Mouse (Mus musculus) right cerebral cortex, postnatal 4 days (tissue): ENCODE measurements around the gene Slc5a5.
"Not testable (repeated sequence)": the region's sequence is repeated elsewhere in the genome, so short reads cannot be mapped to it uniquely, and the experiment has no call there.

Experiments used
- DNase-seq: peaks from one replicate; pipeline ENCODE4 v3.0.0-alpha.2; 2022

Gene Slc5a5

DNA sequence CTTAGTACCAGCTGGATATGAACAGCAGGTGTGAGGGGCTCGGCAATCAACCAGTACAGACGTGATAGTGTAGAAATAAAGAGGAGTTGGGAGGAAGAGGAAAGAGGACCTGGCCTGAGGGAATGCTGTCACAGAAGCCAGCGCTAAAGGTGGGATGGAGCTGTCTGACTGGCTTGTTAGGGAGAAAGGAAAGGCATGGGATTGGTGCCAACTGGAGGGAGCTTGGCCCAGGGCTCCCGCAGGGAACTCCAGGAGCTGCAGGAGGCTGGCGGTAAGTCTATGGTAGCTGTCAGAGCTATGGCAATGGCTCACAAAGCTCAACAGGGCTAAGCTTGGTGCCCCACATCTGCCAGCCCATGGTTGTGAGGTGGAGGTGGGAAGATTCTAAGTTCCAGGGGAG is 9.7 kb upstream of the Slc5a5 start:
- no peak for DNase-seq

GRCm38 (mm10) chr8:70900872-70901387 is 8.4 kb upstream of the Slc5a5 start:
- no peak for DNase-seq

DNA sequence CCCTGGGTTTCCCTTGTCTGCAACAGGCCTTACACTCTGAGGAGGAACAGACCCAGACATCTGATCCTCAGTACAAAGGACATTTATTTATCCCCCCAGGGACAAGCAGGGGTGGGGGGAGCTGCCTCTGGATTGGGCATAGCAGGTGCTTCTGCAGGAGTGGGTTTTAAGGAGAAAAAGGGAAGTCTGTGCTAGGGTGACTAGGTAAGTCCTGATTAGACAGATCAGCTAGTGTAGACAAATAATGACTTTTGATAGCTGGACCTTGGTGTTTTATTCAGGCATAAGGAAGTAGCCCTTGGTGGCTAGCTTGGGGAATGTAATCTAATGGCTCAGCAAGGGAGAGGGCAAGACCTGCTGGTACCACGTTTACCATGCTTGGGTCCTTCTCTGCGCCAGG is 6.7 kb upstream of the Slc5a5 start:
- DNase-seq: no peak

DNA sequence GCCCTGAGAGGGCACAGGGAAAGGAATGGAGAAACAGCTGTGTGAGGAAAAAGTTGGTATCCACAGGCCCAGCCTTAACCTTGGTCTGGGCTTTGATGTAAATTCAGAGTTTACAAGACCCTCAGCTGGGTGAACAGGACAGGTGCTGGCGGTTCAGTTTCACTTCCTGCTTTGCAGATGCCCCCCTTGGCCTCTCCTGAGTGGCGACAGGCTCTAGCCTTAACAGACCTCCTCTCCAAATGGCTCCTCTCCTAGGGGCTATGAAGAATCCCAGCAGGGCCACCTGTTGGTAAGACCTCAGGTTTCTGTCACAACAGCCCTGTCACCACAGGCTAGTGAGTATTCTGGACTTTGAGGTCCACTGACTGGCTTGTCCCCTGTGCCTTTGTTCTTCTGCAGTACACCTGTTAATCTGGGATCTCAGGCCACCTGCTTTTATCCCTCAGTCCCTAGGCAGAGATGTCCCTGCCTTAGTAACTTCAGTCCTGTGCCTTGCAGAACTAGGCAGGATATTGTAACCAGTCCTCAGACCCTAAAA is 6.2 kb upstream of the Slc5a5 start:
- no peak for DNase-seq

DNA sequence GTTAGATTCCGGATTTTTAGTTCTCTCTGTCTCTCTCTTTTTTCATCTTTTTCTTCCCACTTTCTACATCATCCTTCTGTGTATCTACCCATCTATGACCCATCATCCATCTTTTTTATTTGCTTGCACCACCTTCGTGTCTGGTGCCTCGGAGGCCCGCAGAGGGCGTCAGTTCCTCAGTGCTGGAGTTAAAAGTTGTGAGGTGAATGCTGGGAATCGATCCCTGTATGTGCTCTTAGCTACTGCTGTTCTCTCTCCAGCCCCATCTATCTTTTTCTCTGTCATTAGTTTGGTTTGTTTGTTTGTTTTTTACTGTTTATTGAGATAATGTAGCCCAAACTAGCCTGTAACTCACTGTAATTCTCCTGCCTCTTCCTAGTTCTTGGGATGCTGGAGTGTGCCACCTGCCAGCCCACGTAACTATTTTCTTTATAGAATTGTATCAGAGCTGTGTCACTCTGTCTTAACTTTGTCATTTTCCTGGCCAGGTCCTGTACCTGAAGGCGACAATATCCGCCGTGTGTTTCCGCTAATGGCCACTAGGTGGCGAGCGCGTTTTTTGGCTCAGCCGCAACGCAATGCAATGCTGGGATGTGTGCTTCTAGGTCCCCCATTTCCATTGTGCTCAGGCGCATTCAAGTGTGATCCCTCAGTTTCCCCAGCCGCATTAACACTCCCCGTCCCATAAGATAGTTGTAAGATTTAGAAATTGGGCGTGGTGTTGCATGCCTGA is 5.3 kb upstream of the Slc5a5 start:
- DNase-seq: peak; percentile 85

DNA sequence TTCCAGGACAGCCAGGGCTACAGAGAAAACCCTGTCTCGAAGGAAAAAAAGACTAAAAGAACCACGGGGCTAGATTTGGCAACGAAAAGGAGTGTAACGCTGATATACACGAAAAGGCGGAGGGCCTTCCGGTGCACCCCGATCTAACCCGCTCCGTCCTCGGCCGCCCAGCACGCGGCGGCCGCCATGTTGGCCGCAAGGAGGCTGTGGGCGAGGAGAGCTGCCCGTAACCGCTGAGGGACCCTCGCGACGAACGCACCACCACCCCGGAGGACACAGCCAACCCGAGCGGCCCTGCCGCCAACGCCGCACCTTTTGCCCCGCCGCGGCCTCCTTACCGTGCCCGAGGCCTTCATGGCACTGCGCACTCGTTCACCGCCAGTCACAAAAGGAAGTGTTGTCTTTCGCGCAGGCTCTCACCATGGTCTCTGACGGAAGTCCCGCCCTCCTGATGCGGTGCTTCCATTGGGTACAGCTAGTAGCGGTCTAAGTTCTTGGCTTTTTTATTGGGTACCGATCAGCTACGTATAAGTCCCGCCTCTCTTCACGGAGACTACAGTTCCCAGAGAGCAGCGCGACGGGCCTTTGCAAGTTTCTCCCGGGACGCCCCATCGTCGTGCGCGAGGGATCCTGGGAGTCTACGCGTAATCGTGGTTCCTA is 4.6 kb upstream of the Slc5a5 start, which contains the start of gene Rpl18a:
Gene Rpl18a (minus strand): TSS at position 392 of the 660 bp plus-strand sequence.
- DNase-seq: peak; percentile 86

- DNase-seq: no peak
Observed at GRCm38 (mm10) chr8:70896316-70897020, 3.9 kb upstream of the Slc5a5 start.

DNA sequence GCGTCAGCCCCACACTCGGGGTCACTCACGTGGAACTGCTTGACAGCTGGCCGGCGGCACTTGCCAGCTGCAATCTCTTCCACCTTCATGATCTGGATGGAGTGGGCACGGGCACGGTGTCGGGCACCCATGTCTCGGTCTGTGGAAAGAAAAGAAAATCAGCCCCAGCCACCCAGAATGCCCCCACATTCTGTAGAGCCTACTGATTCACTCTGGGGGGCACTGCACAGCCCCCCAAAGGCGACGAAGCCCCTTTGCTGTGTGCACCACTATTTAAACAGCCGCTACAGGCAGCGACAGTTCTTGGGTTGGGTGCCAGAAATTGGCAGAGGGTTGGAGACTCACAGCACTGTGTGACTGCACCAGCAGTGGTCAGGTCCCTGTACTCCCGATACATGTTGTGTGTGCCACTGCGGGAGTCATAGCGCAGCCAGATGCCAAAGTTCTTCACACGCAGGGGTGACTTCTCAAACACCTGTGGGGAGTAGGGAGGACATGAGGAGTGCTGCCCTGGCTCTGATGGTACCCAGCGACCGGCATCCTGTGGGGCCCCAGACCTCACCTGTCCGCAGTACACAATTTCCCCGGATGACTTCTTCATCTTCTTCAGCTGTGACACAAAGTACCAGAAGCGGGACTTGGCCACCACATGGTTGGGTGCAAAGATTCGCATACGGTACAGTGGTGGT is 3.2 kb upstream of the Slc5a5 start:
- not testable (repeated sequence) for DNase-seq

GRCm38 (mm10) chr8:70894771-70895545 is 2.4 kb upstream of the Slc5a5 start:
- no peak for DNase-seq

DNA sequence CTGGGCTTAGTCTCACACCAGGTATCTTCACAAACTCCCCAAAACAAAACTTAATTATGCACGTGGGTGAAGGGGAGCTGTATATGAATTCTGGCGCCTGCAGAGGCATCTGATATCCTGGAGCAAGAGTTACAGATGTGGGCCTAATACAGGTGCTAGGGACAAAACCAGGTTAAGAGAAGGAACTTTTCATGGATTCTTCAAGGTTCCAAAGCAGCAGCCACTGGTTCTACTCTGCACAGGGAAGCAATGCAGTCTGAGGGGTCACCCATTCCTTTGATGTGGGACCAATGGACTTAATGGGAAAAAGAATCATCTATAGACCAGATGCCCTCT is 1.8 kb upstream of the Slc5a5 start:
- no peak for DNase-seq

- peak; percentile 86 for DNase-seq
Observed at GRCm38 (mm10) chr8:70893656-70894384, 1.3 kb upstream of the Slc5a5 start.

GRCm38 (mm10) chr8:70892896-70893655 is 519 bp upstream of the Slc5a5 start:
- no peak for DNase-seq

DNA sequence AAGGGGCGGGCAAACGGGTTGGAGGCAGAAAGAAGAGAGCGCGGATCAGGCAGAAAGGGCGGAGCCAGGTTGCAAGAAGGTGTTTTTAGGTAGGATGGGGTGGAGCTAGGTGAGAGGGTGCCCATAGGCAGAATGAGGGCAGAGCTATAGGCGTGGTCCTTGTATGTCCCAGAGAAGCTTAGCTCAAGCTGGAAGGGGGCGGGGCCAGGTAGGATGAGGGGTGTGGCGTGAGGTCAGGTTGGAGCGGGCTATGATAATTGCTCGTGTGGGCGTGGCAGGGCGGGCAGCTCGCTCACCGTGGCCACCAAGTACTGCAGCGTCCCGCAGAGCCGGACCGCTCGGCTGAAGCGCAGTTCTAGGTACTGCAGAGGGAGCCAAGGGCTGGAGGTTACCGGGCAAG is 1.2 kb downstream of the Slc5a5 start:
- DNase-seq: no peak

- no peak for DNase-seq
Observed at GRCm38 (mm10) chr8:70890656-70891055, 1.9 kb downstream of the Slc5a5 start.

DNA sequence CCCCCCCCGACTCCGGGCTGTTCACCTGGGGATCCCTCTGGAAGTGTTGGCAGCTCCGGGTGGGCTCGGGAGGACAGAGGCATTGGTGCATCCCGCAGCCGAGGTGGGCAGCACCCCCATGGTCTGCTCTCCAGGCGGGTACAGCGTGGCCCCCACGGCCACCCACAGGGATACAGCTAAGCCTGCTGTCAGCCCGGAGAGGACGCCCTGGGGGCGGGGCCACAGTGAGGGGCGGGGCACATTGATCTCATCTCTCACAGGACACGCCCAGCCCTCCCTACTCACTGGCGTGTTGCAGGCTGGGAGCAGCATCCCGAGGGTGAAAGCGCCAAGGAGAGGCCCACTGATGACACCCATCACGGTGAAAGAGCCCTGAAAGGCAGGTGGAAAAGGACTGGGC is 4.9 kb downstream of the Slc5a5 start:
- DNase-seq: no peak

DNA sequence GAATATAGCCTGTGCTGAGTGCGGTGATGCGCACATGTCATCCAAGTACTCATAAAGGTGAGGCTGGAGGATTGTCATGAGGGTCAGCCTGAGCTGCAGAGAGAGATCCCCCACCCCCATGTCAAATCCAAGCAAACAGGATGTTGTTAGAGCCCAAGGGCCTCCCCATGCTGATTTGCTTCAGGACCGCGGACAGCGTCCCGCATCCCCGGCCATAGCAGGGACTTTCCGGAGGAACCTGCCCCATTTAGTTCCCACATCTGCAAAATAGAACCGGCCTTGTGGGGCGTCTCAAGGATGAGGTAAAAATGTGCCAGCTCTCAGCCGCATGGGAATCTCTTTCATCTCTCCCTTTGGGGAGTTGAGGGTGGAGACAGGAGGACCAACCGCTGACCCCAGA is 6.9 kb downstream of the Slc5a5 start:
- DNase-seq: no peak

DNA sequence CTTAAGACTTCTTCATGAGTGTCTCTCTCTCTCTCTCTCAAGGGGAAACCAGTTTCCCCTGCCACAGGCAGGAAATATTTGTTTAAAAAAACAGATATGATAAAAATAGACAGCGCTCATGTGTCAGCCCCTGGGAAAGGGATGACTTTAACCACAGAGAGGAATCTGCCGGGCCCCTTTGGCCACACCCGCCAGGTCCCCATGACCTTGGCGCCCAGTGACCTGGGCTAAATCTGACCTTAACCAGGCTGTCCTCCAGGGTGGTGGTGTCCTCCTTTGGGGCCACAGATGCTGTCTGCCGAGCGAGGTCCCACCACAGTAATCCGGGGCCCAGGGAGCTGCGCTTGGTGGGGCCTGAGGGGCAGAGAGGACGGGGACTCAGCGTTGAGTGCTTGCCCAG is 7.9 kb downstream of the Slc5a5 start:
- no peak for DNase-seq

DNA sequence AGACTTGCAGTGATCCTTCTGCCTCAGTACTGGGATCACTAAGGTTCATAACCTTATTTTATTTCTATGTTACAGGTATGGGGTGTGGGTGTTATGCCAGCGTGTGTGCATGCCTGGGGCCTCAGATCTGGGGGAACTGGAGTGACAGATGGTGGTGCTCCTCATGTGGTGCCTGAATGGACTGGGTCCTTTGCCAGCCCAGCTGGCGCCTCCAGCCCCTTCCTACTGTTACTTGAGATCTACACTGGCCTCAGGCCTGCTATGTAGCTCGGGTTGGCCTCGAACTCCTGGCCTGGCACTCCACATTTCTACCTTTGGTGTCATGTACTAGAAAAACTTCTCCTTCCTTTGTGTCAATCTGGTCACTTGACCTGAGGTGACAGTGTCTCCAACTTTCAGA is 8.4 kb downstream of the Slc5a5 start:
- no peak for DNase-seq

- no peak for DNase-seq
Observed at GRCm38 (mm10) chr8:70880546-70880945, 12.0 kb downstream of the Slc5a5 start.

DNA sequence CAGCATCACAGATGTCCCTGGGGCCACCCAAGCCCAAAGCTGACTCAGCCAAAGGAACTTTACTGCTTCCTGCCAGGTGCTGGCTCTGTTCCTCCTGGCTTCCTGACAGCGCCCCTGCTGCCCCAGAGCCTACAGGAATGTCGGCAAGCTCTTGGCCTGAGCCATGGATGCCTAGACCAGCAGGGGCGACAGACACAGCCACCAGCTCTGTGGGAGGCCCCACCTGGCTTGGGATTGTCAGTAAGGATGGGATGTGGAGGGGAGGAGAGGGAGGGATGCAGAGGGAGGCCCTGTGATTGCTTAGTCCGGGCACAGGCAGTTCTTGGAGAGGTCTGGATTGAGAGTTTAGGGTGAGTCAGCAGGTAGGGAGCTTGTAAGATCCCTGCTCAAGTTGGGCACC is 12.4 kb downstream of the Slc5a5 start:
- no peak for DNase-seq

- DNase-seq: no peak
Observed at GRCm38 (mm10) chr8:70879500-70879899, 13.1 kb downstream of the Slc5a5 start.
